Mouse (Mus musculus) heart, postnatal 10 days (tissue): Measurements from ENCODE around the gene Zfp598. TPM values are rescaled to one million over a fixed set of nuclear protein-coding genes. Genes with fewer than 3 reads are reported as not detected.

ENCODE experiments used
- DNase-seq, 2 experiments: peaks; one replicate each; pipeline ENCODE4 v3.0.0; 2021
- intact Hi-C: fragments of 180-260 bp; cut with DNase I; formaldehyde crosslinking; loops from one replicate; pipeline ENCODE4 v1.15.1; 2025
- total RNA-seq, 2 experiments: library from RNA; stranded (reverse); gene quantifications; 2 replicates each; pipeline ENCODE4 v1.2.3; 2021

Zfp598 gene
- total RNA-seq: 10 to 100 TPM; 25.1 to 25.4 TPM

DNA sequence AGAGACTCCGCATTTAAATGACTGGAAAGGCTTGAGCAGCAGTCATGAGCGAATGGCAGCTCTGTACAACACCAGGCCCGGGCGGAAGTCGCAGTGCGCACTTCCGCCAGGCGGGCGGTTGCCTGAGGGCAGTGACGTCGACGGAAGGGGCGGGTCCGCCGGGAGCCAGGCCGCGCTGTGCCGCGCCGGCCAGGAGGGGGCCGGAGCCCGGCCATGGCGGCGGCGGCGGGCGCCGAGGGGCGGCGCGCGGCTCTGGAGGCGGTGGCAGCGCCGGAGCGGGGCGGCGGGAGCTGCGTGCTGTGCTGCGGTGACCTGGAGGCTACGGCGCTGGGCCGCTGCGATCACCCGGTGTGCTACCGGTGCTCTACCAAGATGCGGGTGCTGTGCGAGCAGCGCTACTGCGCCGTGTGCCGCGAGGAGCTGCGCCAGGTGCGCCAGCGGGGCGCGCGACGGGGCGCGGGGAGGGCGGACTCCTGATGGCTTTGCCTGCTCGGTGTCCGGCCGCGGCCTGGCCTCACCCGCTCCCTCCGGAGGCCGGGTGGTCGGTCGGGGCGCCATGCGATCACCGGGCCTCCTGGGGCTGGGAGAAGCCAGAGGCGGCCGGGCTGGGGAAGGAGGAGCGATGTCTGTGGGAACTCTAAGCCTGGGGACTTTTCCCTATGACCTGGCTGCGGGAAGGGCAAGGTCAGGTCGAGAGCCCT lies at the start of gene Zfp598:
Gene Zfp598 (plus strand): TSS at position 143 of the 701 bp plus-strand sequence.
- intact Hi-C loops: loop anchor here (2.0 to 5.0 kb wide), 2 partner anchors 15 to 192 kb away; partner anchors contain the start of gene Mlst8

GRCm38 (mm10) chr17:24625472-24625871 lies 44.0 kb upstream of the Zfp598 start:
- no peak for DNase-seq
- intact Hi-C loops: loop anchor here (5.0 kb wide), 1 partner anchor 37 kb away; no protein-coding TSS in a partner anchor

More for the DNA sequence above, at the start of gene Zfp598:
- DNase-seq: peak; percentile 97

GRCm38 (mm10) chr17:24628646-24629045 lies 40.8 kb upstream of the Zfp598 start:
- intact Hi-C loops: loop anchor here (2.0 to 5.0 kb wide), 2 partner anchors 34 to 88 kb away; no protein-coding TSS in a partner anchor
- peak; percentile 72 to 86 for DNase-seq

DNA sequence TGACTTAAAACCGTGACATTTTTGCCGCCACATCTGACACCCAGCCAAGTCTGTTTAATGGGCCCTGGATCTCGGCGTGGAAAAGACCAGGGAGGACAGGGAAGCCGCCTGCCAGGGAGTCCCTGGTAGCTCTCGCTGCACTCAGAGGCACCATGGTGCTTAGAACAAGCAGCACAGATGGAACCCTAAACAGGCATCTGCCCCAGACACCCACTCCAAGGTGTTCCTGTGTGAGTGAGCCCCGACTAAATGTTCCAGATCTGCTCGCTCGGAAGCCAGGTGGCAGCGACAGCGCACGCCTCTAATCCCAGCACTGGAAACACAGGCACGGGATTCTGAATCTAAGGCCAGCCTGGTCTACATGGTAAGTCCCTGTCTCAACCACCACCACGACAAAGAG lies 39.4 kb upstream of the Zfp598 start:
- intact Hi-C loops: no loop called here
- no peak for DNase-seq

GRCm38 (mm10) chr17:24632167-24632812 lies 37.2 kb upstream of the Zfp598 start, which contains the start of the genes Tsc2 and Nthl1:
Gene Tsc2 (minus strand): TSS chr17:24632630.
Gene Nthl1 (plus strand): TSS chr17:24632680.
- intact Hi-C loops: loop anchor here (2.0 kb wide), 1 partner anchor 19 kb away; the partner anchor contains the start of gene Slc9a3r2
- peak; percentile 86 to 93 for DNase-seq

DNA sequence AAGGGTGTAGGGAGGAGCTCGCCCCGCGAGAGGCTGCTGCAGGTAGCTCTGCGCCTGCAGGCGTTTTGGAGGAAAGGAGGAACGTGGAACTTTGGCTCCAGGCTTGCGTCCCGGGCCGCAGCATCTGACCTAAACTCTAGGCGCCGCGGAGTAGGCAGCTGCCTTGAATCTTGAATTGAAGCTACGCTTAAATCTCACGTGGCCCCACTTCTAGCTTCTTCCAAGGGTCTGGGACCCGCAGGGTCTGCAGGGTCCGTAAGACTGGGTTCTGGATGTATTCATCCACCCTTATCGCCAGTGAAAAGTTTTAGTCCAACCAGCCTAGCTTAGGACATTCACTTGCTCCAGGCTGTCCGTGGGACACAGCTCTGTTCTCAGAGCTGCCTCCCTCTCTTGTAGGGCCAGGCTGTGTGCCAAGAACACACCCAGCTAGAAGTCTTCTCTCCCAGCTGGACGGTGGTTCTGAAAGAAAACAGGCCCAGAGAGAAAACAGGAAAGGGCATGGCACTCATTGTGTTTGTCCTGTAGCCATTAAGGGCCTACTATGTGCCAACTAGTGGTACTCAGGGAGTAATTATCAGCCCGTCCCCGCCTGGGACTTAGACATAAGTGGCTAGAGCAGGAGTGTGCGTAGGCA lies 36.6 kb upstream of the Zfp598 start:
- DNase-seq: peak; percentile 83 to 85
- intact Hi-C loops: loop anchor here (2.0 kb wide), 1 partner anchor 18 kb away; the partner anchor contains the start of gene Slc9a3r2

GRCm38 (mm10) chr17:24633831-24634230 lies 35.7 kb upstream of the Zfp598 start:
- no peak for DNase-seq
- intact Hi-C loops: loop anchor here (2.0 kb wide), 1 partner anchor 17 kb away; the partner anchor contains the start of gene Slc9a3r2

GRCm38 (mm10) chr17:24635024-24635423 lies 34.5 kb upstream of the Zfp598 start:
- no peak for DNase-seq
- intact Hi-C loops: no loop called here

- DNase-seq: no peak
- intact Hi-C loops: no loop called here
These were observed 33.8 kb upstream of the Zfp598 start for GRCm38 (mm10) chr17:24635694-24636093.

- no peak for DNase-seq
- intact Hi-C loops: no loop called here
These were observed 32.6 kb upstream of the Zfp598 start for GRCm38 (mm10) chr17:24636781-24637481.

GRCm38 (mm10) chr17:24638214-24638613 lies 31.3 kb upstream of the Zfp598 start:
- peak in 1 of 2 experiments; percentile 54 for DNase-seq
- intact Hi-C loops: no loop called here

DNA sequence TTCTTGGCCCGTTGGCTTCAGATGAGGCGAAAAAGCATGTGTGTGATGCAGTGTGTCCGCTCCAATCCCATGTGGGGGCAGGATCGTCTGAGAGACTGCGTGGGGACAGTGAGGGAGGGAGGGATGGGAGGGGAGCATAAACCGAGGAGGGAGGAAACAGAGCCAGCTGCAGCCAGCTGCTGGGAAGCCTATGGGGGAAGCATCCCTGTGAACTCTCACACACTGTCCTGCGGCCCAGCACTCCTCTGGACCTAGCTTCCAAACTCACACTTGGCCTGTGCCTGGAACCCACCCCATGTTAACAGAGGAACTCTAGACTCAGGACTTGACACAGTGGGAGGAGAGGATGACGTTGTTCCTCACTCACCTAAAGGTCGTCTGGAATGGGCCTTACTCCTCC lies 30.6 kb upstream of the Zfp598 start:
- peak; percentile 81 to 86 for DNase-seq
- intact Hi-C loops: no loop called here

GRCm38 (mm10) chr17:24639571-24639988 lies 29.9 kb upstream of the Zfp598 start:
- intact Hi-C loops: no loop called here
- peak in 1 of 2 experiments; percentile 50 for DNase-seq

- no peak for DNase-seq
- intact Hi-C loops: no loop called here
These were observed 29.4 kb upstream of the Zfp598 start for GRCm38 (mm10) chr17:24640119-24640518.

DNA sequence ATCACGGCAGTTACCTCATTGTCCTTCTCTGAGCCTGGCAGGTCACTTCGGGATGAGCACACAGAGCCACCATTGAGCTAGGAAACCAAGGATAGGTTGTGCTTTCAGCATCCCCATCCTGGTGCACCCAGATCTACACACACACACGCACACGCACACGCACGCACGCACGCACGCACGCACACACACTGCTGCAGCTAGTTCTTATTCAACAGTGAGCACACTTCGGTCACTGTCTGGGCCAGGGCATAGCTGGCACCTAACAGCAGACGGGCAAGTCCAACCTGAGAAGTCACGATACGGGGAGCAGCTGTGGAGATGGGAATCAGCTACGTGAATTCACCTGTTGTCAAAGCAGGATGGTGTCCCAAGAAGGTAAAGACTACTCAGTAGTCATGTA lies 28.9 kb upstream of the Zfp598 start:
- no peak for DNase-seq
- intact Hi-C loops: no loop called here

- DNase-seq: no peak
- intact Hi-C loops: no loop called here
These were observed 27.5 kb upstream of the Zfp598 start for GRCm38 (mm10) chr17:24641944-24642343.

- intact Hi-C loops: no loop called here
- no peak for DNase-seq
These were observed 26.6 kb upstream of the Zfp598 start for GRCm38 (mm10) chr17:24642791-24643343.

DNA sequence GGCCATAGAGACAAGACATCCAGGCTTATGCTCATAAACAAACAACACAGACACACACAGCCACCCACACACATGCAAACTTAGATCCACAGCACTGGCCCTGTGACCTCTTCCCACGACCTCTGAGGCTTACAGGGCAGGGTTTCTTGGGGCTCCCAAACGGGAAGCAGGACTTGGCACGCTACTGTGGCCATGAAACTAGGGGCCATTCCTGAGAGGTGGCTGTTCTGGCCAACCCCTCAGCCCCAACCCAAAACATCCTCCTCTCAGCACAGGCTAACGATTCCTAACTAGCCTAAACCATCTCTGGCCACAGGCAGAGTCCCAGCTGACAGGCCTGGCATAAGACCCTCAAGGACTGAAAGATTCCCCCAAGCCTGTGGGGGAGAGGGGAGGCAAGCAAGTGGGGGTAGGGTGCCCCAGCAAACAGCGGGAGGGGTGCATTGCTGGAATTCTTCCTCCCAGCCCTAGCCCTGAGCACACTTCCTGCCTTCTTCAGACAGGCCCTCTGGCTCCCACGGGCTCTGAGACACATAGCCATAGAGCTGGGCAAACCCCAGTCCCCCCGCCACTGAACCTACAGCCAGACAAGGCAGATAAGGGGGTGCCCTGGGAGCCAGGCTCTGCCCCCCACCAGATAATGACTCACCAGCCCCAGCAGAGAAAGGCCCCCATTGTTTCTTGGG lies 25.3 kb upstream of the Zfp598 start:
- intact Hi-C loops: no loop called here
- DNase-seq: peak in 1 of 2 experiments; percentile 49

DNA sequence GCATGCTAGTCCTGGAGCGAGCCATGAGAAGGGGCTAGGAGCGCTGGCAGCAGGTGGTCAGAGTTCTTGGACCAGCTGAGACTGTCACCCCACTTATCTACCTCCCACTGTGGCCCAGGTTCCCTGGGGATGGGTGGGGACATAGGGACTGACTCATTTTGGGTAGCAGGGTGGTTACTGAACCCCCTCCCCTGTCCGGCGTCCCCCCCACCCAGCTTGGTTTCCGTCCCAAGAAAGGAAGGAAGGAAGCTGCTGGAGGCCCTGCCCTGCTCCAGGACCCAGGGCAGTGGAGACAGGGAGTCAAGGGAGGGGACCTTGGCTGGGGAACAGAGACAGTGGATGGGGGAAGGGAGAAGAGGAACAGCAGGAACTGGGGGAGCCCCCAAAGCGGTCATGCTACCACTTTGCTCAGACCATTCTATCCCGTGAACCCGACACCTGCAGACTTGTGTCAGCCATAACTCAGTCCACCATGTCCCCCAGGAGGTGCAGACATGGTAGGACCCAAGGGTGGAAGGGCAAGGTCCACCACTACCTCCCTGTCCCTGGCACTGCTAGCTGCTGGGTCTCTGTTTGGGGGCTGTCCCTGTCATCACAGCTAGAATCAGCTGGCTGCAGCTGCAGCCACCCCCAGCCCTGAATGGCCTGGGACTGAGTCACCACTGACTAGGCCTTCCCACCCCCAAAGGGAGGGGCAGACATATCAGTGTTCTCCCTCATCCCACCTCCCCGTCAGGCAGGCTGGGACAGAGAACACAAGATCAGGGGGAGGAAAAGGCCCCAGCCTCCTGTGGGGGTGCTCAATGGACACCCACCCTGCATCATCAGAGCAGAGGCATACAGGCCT lies 24.4 kb upstream of the Zfp598 start:
- intact Hi-C loops: no loop called here
- peak; percentile 67 to 69 for DNase-seq
